Mouse (Mus musculus) right cerebral cortex, postnatal 10 days (tissue): ENCODE results near the gene Arhgef26.

ENCODE experiments used
- DNase-seq, 2 experiments: peaks; one replicate each; pipeline ENCODE4 v3.0.0; 2021; ENCODE audit warnings: low spot score in 2 of 2

Gene Arhgef26

GRCm38 (mm10) chr3:62338044-62338443 is at the start of gene Arhgef26:
Arhgef26 (plus strand) TSS chr3:62338344.
- DNase-seq: no peak

- DNase-seq: no peak
Measured at GRCm38 (mm10) chr3:62310493-62310892, 27.7 kb upstream of the Arhgef26 start.

GRCm38 (mm10) chr3:62311224-62311623 is 26.9 kb upstream of the Arhgef26 start:
- DNase-seq: no peak

GRCm38 (mm10) chr3:62324708-62325107 is 13.4 kb upstream of the Arhgef26 start:
- no peak for DNase-seq

GRCm38 (mm10) chr3:62327903-62328302 is 10.2 kb upstream of the Arhgef26 start:
- DNase-seq: peak; percentile 40 to 44

- no peak for DNase-seq
Measured at GRCm38 (mm10) chr3:62338461-62338853, 313 bp downstream of the Arhgef26 start.

- peak; percentile 56 to 63 for DNase-seq
Measured at GRCm38 (mm10) chr3:62338854-62339515, 841 bp downstream of the Arhgef26 start.

GRCm38 (mm10) chr3:62339516-62340051 is 1.4 kb downstream of the Arhgef26 start:
- peak; percentile 36 to 47 for DNase-seq

- DNase-seq: no peak
Measured at GRCm38 (mm10) chr3:62340154-62340760, 2.1 kb downstream of the Arhgef26 start.

- DNase-seq: no peak
Measured at GRCm38 (mm10) chr3:62340861-62341260, 2.7 kb downstream of the Arhgef26 start.

GRCm38 (mm10) chr3:62341496-62342205 is 3.5 kb downstream of the Arhgef26 start:
- no peak for DNase-seq

- no peak for DNase-seq
Measured at GRCm38 (mm10) chr3:62348514-62349217, 10.5 kb downstream of the Arhgef26 start.

- DNase-seq: peak in 1 of 2 experiments; percentile 19
Measured at GRCm38 (mm10) chr3:62349218-62349897, 11.2 kb downstream of the Arhgef26 start.

GRCm38 (mm10) chr3:62352071-62352470 is 13.9 kb downstream of the Arhgef26 start:
- no peak for DNase-seq

- no peak for DNase-seq
Measured at GRCm38 (mm10) chr3:62352876-62353275, 14.7 kb downstream of the Arhgef26 start.

GRCm38 (mm10) chr3:62367882-62368281 is 29.7 kb downstream of the Arhgef26 start:
- no peak for DNase-seq

- DNase-seq: no peak
Measured at GRCm38 (mm10) chr3:62372841-62373240, 34.7 kb downstream of the Arhgef26 start.

- no peak for DNase-seq
Measured at GRCm38 (mm10) chr3:62374346-62374745, 36.2 kb downstream of the Arhgef26 start.

- DNase-seq: no peak
Measured at GRCm38 (mm10) chr3:62374831-62375230, 36.7 kb downstream of the Arhgef26 start.

- DNase-seq: no peak
Measured at GRCm38 (mm10) chr3:62376719-62377118, 38.6 kb downstream of the Arhgef26 start.

- DNase-seq: no peak
Measured at GRCm38 (mm10) chr3:62379946-62380345, 41.8 kb downstream of the Arhgef26 start.
